Mouse (Mus musculus): ENCODE measurements around the gene Cntnap2. TPM values are rescaled to one million over a fixed set of nuclear protein-coding genes. Genes with fewer than 3 reads are reported as not detected.
A peak's percentile ranks its signal among the peaks of the same experiment; 100 is the strongest.

The Cntnap2 gene
- total RNA-seq (2021) = 1 to 10 TPM; 6.0 to 7.7 TPM
- long read RNA-seq, experiment 1, full-length matches to known transcripts = 1 of 9 reads
- long read RNA-seq, experiment 1, partial matches to known transcripts = 0 of 9 reads
- long read RNA-seq, experiment 1, other reads (novel, unspliced or antisense) = 8 of 9 reads
- long read RNA-seq, experiment 2, full-length matches to known transcripts = 2 of 3 reads
- long read RNA-seq, experiment 2, partial matches to known transcripts = 0 of 3 reads
- long read RNA-seq, experiment 2, other reads (novel, unspliced or antisense) = 1 of 3 reads

GRCm38 (mm10) chr6:45059091-45059490 lies at the start of gene Cntnap2:
Gene Cntnap2, plus strand, starts transcription at chr6:45059357.
- DNase-seq (ENCODE audit: low spot score in 2 of 2) = peak; percentile 24 to 60

- DNase-seq (ENCODE audit: low spot score in 2 of 2) = peak in 1 of 2 experiments; percentile 9
Observed at GRCm38 (mm10) chr6:45026011-45026682, 33.0 kb upstream of the Cntnap2 start.

- no peak for DNase-seq (ENCODE audit: low spot score in 2 of 2)
Observed at GRCm38 (mm10) chr6:45039454-45039853, 19.7 kb upstream of the Cntnap2 start.

GRCm38 (mm10) chr6:45059556-45060471 lies 657 bp downstream of the Cntnap2 start:
- no peak for DNase-seq (ENCODE audit: low spot score in 2 of 2)

GRCm38 (mm10) chr6:45062214-45062997 lies 3.2 kb downstream of the Cntnap2 start:
- DNase-seq (ENCODE audit: low spot score in 2 of 2) = no peak

GRCm38 (mm10) chr6:45088304-45088703 lies 29.1 kb downstream of the Cntnap2 start:
- no peak for DNase-seq (ENCODE audit: low spot score in 2 of 2)

GRCm38 (mm10) chr6:45113613-45114012 lies 54.5 kb downstream of the Cntnap2 start:
- DNase-seq (ENCODE audit: low spot score in 2 of 2) = no peak

GRCm38 (mm10) chr6:45144882-45145281 lies 85.7 kb downstream of the Cntnap2 start:
- DNase-seq (ENCODE audit: low spot score in 2 of 2) = no peak

GRCm38 (mm10) chr6:45205039-45205438 lies 145.9 kb downstream of the Cntnap2 start:
- DNase-seq (ENCODE audit: low spot score in 2 of 2) = no peak

- no peak for DNase-seq (ENCODE audit: low spot score in 2 of 2)
Observed at GRCm38 (mm10) chr6:45214330-45214729, 155.2 kb downstream of the Cntnap2 start.

- no peak for DNase-seq (ENCODE audit: low spot score in 2 of 2)
Observed at GRCm38 (mm10) chr6:45229002-45229401, 169.8 kb downstream of the Cntnap2 start.

- no peak for DNase-seq (ENCODE audit: low spot score in 2 of 2)
Observed at GRCm38 (mm10) chr6:45232571-45232970, 173.4 kb downstream of the Cntnap2 start.

GRCm38 (mm10) chr6:45236531-45236930 lies 177.4 kb downstream of the Cntnap2 start:
- DNase-seq (ENCODE audit: low spot score in 2 of 2) = no peak

GRCm38 (mm10) chr6:45238117-45238516 lies 179.0 kb downstream of the Cntnap2 start:
- DNase-seq (ENCODE audit: low spot score in 2 of 2) = no peak

GRCm38 (mm10) chr6:45241218-45241617 lies 182.1 kb downstream of the Cntnap2 start:
- DNase-seq (ENCODE audit: low spot score in 2 of 2) = no peak

- DNase-seq (ENCODE audit: low spot score in 2 of 2) = no peak
Observed at GRCm38 (mm10) chr6:45244680-45245079, 185.5 kb downstream of the Cntnap2 start.

GRCm38 (mm10) chr6:45258047-45258446 lies 198.9 kb downstream of the Cntnap2 start:
- DNase-seq (ENCODE audit: low spot score in 2 of 2) = no peak

- no peak for DNase-seq (ENCODE audit: low spot score in 2 of 2)
Observed at GRCm38 (mm10) chr6:45271537-45271936, 212.4 kb downstream of the Cntnap2 start.

GRCm38 (mm10) chr6:45273259-45273775 lies 214.2 kb downstream of the Cntnap2 start:
- DNase-seq (ENCODE audit: low spot score in 2 of 2) = no peak

GRCm38 (mm10) chr6:45290154-45290553 lies 231.0 kb downstream of the Cntnap2 start:
- DNase-seq (ENCODE audit: low spot score in 2 of 2) = peak; percentile 21 to 44

- no peak for DNase-seq (ENCODE audit: low spot score in 2 of 2)
Observed at GRCm38 (mm10) chr6:45317455-45317854, 258.3 kb downstream of the Cntnap2 start.

All from gastrocnemius, postnatal 4 days (tissue).